Mouse (Mus musculus) megakaryocyte, embryonic 14.5 days (primary cell): ENCODE results near the gene 1600015I10Rik.

Source experiments
- FLI1 ChIP-seq: IDR thresholded peaks from 2 replicates; pipeline ENCODE4 v1.6.1; 2012; ENCODE audit warnings: low read length, inconsistent platforms, mixed read lengths
- GATA1 ChIP-seq: IDR thresholded peaks from 3 replicates; pipeline ENCODE4 v1.6.1; 2012; ENCODE audit warnings: mixed read lengths, low read length, inconsistent platforms, borderline replicate concordance

DNA sequence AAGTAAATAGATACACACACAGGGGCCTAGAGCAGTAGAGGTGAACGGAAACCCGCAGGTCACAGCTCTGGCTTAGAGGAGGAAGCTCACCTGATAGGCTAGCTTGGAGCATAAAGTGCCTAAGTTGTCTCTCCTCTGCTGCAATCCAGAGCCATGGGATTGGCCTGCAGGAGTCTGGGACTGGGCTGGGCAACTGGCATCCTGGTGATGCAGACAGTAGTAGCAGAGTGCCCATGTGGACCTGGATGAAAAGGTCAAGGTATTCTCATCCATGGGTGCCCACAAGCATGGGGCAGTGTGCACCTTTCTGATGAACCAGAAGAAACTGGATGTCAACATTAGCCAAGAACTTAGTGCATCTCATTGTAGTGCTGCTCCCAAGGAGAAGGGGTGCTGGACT, 16.1 kb upstream of the 1600015I10Rik start:
- no peak for TF ChIP-seq GATA1
- no peak for TF ChIP-seq FLI1
